Mouse (Mus musculus) lung, postnatal 36 days (tissue): ENCODE data around the gene Catspere2.
"Not testable (repeated sequence)": the region's sequence is repeated elsewhere in the genome, so short reads cannot be mapped to it uniquely, and the experiment has no call there.

Experiments used
- DNase-seq: peaks from one replicate; pipeline ENCODE4 v3.0.0; 2022; ENCODE audit warnings: mixed read lengths

Catspere2 gene

GRCm38 (mm10) chr1:177983024-177983450, at the start of gene Catspere2:
TSS of gene Catspere2 (plus strand) at chr1:177983423.
- DNase-seq: peak; percentile 99

GRCm38 (mm10) chr1:177940422-177940977, 42.7 kb upstream of the Catspere2 start:
- DNase-seq: peak; percentile 2

GRCm38 (mm10) chr1:177981276-177981675, 1.9 kb upstream of the Catspere2 start:
- DNase-seq: no peak

GRCm38 (mm10) chr1:177983582-177983981, 359 bp downstream of the Catspere2 start:
- not testable (repeated sequence) for DNase-seq

DNA sequence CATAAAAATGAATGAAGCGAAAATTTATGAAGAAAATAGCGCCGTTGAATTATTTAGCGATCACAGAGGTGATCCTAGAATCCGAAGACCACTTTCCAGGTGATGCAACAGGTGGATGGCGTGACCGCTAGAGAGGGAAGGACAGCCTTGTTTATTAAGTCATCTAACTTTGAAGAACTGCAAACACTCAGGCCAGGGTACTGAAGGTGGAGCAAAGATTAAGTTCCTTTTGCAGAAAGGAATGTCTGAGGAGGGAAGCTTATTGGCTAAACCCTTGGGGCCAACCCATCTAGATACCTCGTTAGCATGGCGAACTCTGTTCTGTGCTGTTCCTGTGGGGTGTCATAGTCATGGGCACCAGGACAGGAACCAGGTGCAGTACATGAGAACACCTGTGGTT, 983 bp downstream of the Catspere2 start:
- DNase-seq: peak; percentile 75

- not testable (repeated sequence) for DNase-seq
Measured at GRCm38 (mm10) chr1:177987476-177987875, 4.3 kb downstream of the Catspere2 start.

DNA sequence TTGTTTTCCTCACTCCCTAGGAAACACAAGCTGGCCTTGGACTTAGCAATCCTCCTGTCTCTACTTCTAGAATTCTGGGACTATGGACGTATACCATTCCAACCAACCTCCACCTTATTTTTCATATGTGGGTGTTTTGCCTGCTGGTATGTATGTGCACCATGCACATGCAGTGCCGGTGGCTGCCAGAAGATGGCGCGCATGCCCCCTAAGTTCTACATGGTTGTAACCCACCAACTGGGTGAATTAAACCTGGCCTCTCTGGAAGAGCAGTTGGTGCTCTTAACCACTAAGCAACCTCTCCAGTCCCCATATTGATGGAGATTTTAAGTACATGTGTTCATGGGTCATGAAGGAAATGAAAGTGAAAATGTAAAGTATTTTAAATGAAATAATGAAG, 89.6 kb downstream of the Catspere2 start:
- DNase-seq: not testable (repeated sequence)

DNA sequence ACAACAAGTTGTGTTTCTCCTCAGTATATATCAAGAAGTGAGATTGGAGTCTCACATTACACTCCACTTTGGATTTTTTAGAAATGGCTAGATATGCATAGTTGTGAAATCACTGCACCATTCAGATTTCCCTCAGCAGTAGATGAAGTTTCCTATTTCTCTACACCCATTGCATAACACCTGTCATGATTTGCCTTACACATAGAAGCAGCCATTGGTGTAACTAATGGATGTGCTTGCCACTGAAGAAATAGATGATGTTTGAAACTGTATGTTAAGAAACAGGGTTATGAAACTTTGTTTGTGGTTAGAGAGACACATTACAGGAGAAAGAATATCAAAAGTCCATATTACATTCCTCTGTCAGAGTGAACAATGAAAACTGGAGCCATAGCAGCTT, 114.6 kb downstream of the Catspere2 start:
- DNase-seq: not testable (repeated sequence)

DNA sequence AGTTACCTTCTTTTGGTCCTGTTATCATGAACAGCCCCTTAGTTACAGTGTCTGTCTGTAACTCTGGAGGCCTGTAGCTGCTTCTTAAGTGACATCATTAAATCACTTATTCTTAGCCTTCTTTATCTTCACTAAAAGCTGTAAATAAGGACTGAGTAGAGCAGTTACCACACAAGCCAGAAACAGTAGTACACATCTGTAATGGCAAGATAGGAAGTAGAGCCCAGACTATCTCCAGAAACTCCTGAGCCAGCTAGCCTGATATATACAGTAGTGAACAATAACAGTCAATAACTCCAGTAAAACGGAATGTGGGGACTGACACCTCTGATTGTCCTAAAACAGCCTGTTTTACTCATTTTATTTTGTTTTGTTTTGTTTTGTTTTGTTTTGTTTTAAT, 125.3 kb downstream of the Catspere2 start:
- DNase-seq: not testable (repeated sequence)

- DNase-seq: not testable (repeated sequence)
Measured at GRCm38 (mm10) chr1:178122236-178122635, 139.0 kb downstream of the Catspere2 start.

DNA sequence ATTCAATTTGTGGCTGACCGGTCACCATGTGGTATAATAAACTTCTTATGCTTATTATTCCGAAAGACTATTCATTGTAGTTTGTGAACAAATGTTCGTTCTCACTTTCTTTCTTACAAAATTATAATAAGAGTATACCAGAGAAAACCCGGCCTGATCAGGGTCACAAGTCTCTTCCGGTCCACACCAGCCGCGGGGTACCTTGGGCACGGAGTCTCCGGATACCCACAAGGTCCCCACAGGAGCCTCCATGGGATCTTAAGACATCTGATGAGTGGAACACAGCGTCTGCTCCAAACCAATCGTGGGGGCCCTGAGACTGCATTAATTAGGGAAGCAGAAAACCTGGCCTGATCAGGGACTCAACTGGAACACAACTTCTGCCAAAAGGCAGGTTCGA, 151.1 kb downstream of the Catspere2 start:
- DNase-seq: no peak

- peak; percentile 56 for DNase-seq
Measured at GRCm38 (mm10) chr1:178146513-178146912, 163.3 kb downstream of the Catspere2 start.

DNA sequence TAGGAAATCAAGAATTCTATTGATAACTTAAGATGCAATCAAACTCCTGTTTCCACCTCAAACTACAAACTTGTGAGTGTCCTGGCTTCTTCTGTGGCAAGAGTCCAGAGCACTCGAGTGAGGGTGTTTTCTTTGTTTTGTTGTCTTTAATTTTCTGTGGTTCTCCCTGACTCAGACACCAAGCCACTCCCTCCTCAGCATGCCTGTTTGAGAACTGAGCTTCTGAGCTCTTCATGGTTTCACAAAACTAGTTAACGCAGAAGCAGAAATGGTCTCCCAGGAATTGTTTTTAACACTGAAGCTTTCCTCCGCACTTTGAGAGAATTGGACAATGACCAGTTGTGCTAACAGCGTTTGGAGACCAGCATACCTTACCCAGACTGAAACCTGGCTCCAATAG, 163.7 kb downstream of the Catspere2 start:
- peak; percentile 13 for DNase-seq

GRCm38 (mm10) chr1:178182251-178182650, 199.0 kb downstream of the Catspere2 start:
- no peak for DNase-seq

GRCm38 (mm10) chr1:178185591-178185990, 202.4 kb downstream of the Catspere2 start:
- DNase-seq: no peak

GRCm38 (mm10) chr1:178187216-178187791, 204.1 kb downstream of the Catspere2 start, which contains the start of gene Desi2:
TSS of gene Desi2 (plus strand) at chr1:178187417.
- DNase-seq: peak; percentile 98

DNA sequence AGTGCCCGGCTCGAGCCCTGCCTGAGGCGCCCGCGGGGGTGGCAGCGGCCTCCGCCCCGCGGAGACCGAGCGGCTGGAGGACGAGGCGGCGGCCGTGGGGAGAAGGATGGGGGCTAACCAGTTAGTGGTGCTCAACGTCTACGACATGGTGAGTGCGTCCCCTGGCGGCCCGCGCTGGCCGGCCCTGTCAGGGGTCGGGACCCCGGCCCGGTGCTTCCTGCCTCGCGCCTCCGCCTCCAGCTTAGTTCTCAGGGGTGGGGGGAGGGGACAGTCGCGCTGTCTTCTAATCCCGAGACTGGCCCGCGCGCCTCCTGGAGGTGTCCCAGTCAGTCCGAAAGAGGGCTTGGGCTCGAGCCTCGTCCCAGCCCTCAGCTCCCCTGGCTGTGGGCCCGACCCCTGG, 204.6 kb downstream of the Catspere2 start:
- DNase-seq: peak; percentile 68

DNA sequence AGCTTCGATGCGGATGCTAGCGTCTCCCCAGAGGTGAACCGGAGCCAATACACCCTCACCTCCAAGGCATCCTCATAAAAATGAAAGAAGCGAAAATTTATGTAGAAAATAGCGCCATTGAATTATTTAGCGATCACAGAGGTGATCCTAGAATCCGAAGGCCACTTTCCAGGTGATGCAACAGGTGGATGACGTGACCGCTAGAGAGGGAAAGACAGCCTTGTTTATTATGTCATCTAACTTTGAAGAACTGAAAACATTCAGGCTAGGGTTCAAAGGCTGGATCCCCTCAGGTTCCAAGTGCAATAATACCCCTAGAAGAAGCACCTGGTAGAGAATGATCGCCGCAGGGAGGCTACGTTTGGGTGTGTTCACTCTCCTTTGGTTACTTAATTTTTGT, 205.2 kb downstream of the Catspere2 start:
- peak; percentile 42 for DNase-seq

DNA sequence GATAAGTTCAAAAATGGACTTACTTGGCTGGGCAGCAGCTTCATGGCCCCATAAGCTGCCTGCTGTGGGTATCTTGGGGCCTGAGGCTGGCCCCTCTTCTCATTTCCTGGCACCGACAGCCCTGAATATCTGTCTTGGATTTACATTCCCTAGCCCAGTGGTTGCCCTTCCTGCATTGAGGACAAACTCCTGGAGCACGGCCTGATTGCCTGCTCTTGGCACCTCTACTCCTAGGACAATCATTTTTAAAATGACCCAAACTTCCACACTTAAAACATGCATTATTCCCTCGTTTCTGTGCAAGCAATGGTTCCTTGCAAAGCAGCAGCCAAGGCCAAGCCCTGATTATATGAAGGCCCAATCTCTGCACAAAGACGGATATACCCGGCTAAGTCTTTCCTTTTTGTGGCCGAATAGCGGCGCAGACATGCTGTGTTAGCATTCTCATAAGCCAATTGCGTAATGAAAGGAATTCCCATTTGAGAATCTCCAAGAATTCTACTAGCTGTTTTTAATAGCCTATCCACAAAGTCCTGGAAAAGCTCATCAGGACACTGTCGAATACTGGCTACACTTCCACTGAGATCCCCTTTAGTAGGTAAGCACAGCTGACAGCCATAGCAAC, 222.6 kb downstream of the Catspere2 start:
- peak; percentile 23 for DNase-seq

GRCm38 (mm10) chr1:178207856-178208255, 224.6 kb downstream of the Catspere2 start:
- not testable (repeated sequence) for DNase-seq

DNA sequence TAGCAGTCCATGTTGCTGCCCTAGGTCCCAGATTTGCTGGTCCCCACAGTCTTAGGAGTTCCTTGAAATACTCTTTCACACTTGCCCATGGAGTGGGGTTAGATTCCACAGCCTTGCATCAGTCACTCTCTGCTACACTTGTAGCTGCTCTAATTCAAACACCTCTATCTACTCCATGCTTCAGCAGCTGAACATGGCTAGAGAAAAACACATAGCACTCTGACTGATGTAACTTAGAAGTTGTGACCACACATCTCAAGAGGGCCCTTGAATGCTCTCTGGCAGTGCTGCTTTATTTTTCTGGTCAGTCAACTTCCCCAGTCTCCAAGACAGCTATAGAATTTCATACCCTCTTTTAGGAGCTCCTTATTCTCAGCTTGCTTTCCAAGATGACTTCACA, 226.7 kb downstream of the Catspere2 start:
- DNase-seq: peak; percentile 86

DNA sequence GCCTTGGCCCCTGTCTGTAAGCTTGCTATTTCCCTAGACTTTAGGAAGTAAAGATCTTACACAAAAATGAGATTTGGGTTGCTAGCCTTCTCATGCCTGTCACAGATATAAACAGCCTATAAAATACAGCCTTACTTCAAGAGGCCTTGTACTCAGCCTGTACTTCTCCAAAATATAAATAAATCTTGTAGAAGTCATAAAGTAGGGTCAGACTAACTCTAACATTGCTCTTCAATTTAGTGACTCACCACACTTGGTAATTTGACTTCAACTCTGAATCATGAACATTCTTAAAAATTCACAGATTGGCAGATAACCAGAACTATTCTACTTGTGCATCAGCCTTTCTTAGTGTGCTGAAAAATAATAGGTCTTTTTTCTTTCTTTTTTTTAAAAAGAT, 233.9 kb downstream of the Catspere2 start:
- DNase-seq: no peak

DNA sequence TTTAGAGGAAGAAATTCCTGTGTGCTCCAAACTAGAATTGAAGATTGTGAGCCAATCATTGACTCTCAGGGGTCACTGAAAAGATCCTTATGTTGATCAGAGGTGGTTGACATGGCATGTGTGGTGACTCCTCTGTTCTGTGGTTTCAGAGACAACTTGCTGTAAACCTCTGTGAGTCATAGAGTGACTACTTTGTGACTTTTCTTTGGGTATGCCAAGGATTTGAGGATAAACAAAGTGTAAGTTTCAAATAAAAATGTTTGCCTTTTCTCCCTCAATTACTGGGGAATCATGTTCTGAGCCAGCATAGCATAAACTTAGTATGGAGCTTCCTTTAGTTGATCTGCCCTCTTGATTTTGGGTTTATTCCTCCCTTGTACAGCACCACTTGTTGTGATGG, 235.1 kb downstream of the Catspere2 start:
- no peak for DNase-seq
